Mouse (Mus musculus) hindbrain, embryonic 15.5 days (tissue): ENCODE measurements at regions not wholly inside any gene's neighbourhood (a gene's known extent, or its start where the extent isn't known, plus 50 kb on each side); places are given as distances from the start of the nearest gene placed in this dataset.

Source experiments
- ATAC-seq: fragments of 200-750 bp; cut with Nextera tagmentation; 2 replicates; pipeline ENCODE4 v1.8.0; 2017; ENCODE audit warnings: low read depth, moderate number of reproducible peaks, moderate TSS enrichment; ENCODE audit not compliant: low FRiP score
- H3K27ac ChIP-seq: fragments of 300-500 bp; sonication (generic); replicated peaks from 2 replicates; pipeline ENCODE4 v1.5.1; 2015; ENCODE audit warnings: mild to moderate bottlenecking, inconsistent platforms
- H3K27me3 ChIP-seq: fragments of 300-500 bp; sonication (generic); 2 replicates; pipeline ENCODE4 v1.6.1; 2015; ENCODE audit warnings: control low read depth, inconsistent platforms
- H3K36me3 ChIP-seq: fragments of 300-500 bp; sonication (generic); 2 replicates; pipeline ENCODE4 v1.6.1; 2015; ENCODE audit warnings: control low read depth, inconsistent platforms
- H3K4me1 ChIP-seq: fragments of 300-500 bp; sonication (generic); replicated peaks from 2 replicates; pipeline ENCODE4 v1.6.1; 2015; ENCODE audit warnings: control low read depth, inconsistent platforms
- H3K4me2 ChIP-seq: fragments of 300-500 bp; sonication (generic); 2 replicates; pipeline ENCODE4 v1.6.1; 2015; ENCODE audit warnings: moderate library complexity, mild to moderate bottlenecking, inconsistent platforms
- H3K4me3 ChIP-seq: fragments of 300-500 bp; sonication (generic); 2 replicates; pipeline ENCODE4 v1.5.1; 2015; ENCODE audit warnings: mild to moderate bottlenecking, inconsistent platforms
- H3K9ac ChIP-seq: fragments of 300-500 bp; sonication (generic); 2 replicates; pipeline ENCODE4 v1.6.1; 2015; ENCODE audit warnings: inconsistent platforms
- H3K9me3 ChIP-seq: fragments of 300-500 bp; sonication (generic); 2 replicates; pipeline ENCODE4 v1.6.1; 2016; ENCODE audit warnings: control low read depth, inconsistent platforms
- WGBS: fragments of 180-500 bp; shearing (Covaris S2); methylation state at CpG from one replicate; pipeline ENCODE4 v1.1.7; 2015; 5-methylcytosine and 5-hydroxymethylcytosine counted together

DNA sequence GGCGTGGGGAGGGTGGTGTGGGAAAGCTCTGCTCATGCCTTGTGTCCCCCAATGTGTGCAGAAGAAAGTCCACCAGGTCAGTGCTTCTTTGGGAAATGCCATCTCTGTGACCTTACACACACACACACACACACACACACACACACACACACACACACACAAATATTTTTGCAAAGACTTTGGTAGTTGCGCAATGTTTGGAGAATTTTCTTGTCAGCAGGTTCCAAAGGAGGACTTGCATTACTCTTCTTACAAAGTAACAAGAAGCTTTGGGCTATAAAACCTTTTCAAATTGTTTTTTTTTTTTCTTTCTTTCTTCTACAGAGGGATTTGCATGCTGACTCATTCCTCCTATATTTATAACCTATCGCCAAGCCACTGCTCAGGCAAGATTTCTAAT lies 59.1 kb upstream of the Npvf start:
- Histone ChIP-seq H3K27ac (no peak overlapping the region), H3K4me1 (0 out of 2 replicates have a peak, but pooled peaks cover 3% of the 10 kb centered on the region), H3K36me3 (no peaks in the 10 kb centered on the region)

DNA sequence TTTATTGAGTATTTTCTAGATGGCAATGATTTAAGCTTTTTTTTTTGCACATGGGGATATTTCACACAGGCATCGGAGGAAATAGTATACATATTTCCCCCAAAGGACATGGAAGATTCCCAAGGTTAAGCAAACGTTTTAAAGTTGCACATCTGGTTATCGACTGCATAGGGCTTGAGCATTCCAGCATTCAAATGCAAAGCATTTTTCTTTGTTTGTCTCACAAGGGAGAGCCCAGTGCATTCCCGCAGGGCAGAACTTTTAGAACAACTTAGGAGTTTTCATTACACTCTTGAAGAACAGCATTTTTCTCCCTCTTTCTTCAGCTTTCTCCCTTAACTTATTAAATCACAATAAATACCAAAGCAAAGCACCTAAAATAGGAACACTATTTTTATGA lies 64.4 kb upstream of the Npvf start:
- H3K4me1 ChIP-seq: 0 out of 2 replicates have a peak, but pooled peaks cover 6% of the 10 kb centered on the region
- H3K4me3 ChIP-seq: no peak overlapping the region
- no peaks in the 10 kb centered on the region for H3K27me3 ChIP-seq
- ATAC-seq: no peak
- H3K9ac ChIP-seq: no peak overlapping the region
- no peak overlapping the region for H3K27ac ChIP-seq
- no peak overlapping the region for H3K4me2 ChIP-seq
- no peaks in the 10 kb centered on the region for H3K9me3 ChIP-seq
- H3K36me3 ChIP-seq: no peaks in the 10 kb centered on the region
- WGBS: 11% methylated on average over 4 of the region's 4 CpGs

More for the DNA sequence above, 59.1 kb upstream of the Npvf start:
- no peak overlapping the region for H3K4me2 ChIP-seq
- H3K9ac ChIP-seq: no peak overlapping the region
- H3K9me3 ChIP-seq: no peaks in the 10 kb centered on the region
- no peak overlapping the region for H3K4me3 ChIP-seq
- H3K27me3 ChIP-seq: no peaks in the 10 kb centered on the region
- ATAC-seq: no peak
- WGBS: 67% methylated on average over 3 of the region's 3 CpGs

DNA sequence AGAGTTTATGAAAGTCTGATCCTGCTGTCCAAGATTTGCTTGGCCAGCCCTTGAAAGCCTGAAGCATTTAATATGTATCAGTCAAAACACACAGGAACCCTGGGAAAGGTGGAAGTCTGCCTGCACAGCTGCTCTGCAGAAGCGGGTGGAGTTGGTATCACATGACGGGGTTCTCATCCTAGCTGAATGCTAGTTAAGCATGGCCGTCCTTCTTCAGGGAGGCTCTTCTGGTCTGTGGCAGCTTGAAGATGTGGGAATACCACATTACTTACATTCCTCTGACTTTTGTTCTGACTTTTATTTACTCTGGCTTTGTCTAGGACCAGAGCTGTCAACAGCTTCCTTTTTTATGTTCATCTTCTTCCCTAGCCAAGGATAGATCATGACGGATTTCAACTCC lies 66.1 kb upstream of the Npvf start:
- no peak for ATAC-seq
- Histone ChIP-seq H3K36me3 (no peaks in the 10 kb centered on the region), H3K4me2 (no peak overlapping the region), H3K4me3 (no peak overlapping the region), H3K4me1 (0 out of 2 replicates have a peak, but pooled peaks cover 6% of the 10 kb centered on the region), H3K9ac (no peak overlapping the region), H3K9me3 (no peaks in the 10 kb centered on the region), H3K27ac (no peak overlapping the region), H3K27me3 (no peaks in the 10 kb centered on the region)
- WGBS: 70% methylated on average over 4 of the region's 4 CpGs

DNA sequence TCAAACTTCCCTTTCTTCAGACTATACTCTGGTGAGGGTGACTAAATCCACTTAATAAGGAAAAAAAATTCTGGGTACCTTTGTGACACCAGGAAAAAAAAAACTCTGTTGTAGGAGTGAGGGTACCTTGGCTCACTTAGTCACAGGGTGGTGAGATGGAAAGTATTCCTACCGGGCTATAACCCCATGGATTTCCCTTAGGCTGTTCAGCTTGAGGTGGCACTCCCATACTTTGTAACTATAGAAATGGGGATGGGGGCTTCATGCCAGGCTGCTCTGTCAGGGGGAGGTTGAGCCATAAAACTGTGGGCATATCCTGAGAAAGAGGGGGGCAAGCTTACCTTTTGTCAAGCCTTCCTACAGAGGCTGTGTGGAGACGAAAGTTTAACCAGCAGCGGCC lies 71.4 kb upstream of the Npvf start:
- Histone ChIP-seq H3K9ac (no peak overlapping the region), H3K27me3 (no peaks in the 10 kb centered on the region), H3K4me1 (peaks cover 11% of the 10 kb centered on the region; the same call in 1 of the 2 replicates), H3K27ac (no peak overlapping the region), H3K4me3 (no peak overlapping the region), H3K4me2 (no peak overlapping the region), H3K9me3 (no peaks in the 10 kb centered on the region), H3K36me3 (no peaks in the 10 kb centered on the region)
- 67% methylated on average over 3 of the region's 3 CpGs for WGBS
- ATAC-seq: no peak

DNA sequence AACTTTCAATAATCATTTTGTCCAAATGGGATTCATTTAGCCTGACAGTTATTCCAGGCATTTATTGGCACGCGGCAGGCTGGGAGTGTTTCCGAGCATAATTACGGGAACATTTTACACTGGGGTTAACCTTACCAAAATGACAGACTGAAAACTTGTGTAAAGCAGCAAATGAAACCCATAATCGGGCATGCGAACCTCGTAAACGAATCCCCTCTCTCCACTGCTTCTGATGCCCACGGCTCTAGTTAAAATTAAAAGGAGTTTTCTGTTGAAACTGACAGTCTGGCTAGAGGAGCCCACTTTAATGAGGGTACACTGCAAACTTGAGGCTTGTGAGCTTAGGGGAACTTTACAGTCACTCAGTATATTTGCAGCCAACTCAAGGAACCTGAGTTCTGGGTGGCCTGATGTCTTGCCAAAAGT lies 71.9 kb upstream of the Npvf start:
- H3K9me3 ChIP-seq: no peaks in the 10 kb centered on the region
- H3K27ac ChIP-seq: no peak overlapping the region
- no peak for ATAC-seq
- peaks cover 15% of the 10 kb centered on the region; the same call in 1 of the 2 replicates for H3K4me1 ChIP-seq
- H3K9ac ChIP-seq: no peak overlapping the region
- no peaks in the 10 kb centered on the region for H3K27me3 ChIP-seq
- H3K4me2 ChIP-seq: no peak overlapping the region
- WGBS: 66% methylated on average over 9 of the region's 9 CpGs
- H3K4me3 ChIP-seq: no peak overlapping the region
- H3K36me3 ChIP-seq: no peaks in the 10 kb centered on the region

DNA sequence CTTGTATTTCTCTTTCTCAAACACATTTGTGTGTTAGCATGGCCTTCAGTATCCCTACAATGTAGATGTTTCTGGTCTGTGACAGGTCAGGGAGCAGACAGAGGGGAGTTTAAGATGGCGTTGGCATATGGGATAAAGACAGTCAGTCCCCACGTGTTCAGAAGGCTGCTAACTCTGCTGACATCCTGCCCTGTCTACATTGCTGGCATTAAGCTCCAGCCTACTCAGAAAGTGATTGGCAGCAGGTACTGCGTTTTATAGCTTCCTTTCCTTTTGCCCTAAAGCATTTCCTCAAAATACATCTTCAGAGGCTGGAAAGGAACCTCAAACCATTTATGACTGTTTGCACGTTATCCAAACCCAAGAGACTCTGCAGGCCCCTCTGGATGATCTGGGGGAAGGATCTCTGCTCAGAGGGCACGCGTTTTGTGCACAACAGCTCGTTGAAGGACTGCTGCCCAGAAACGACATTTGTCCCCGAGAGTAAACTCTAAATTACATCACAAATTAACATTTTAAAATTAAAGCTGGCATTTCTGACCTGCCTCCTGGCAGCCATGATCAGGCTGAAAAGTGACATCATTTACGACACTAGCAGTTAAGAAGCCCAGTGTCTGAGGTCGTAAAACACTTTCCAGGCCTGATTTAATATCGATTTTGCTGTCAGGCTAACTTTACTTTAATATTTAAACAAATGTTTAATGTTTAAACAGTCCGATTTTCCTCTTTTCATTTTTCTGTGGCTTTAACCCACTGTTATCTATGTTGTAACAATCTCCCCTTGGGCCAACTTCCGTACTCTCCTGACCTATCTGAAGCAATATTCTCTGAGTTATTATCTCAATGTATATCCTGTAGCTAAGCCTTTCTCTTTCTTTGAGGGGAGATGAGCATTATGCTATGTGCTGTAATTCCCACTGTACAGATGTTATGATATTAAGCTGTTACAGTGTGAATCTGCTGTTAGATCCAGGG lies 76.8 kb upstream of the Npvf start:
- Histone ChIP-seq H3K36me3 (no peaks in the 10 kb centered on the region), H3K4me2 (no peak overlapping the region), H3K4me3 (no peak overlapping the region), H3K27ac (no peak overlapping the region), H3K4me1 (peaks cover 12% of the 10 kb centered on the region; the same call in 1 of the 2 replicates), H3K9ac (no peak overlapping the region), H3K9me3 (no peaks in the 10 kb centered on the region), H3K27me3 (no peaks in the 10 kb centered on the region)
- no peak for ATAC-seq
- WGBS: 63% methylated on average over 14 of the region's 14 CpGs

DNA sequence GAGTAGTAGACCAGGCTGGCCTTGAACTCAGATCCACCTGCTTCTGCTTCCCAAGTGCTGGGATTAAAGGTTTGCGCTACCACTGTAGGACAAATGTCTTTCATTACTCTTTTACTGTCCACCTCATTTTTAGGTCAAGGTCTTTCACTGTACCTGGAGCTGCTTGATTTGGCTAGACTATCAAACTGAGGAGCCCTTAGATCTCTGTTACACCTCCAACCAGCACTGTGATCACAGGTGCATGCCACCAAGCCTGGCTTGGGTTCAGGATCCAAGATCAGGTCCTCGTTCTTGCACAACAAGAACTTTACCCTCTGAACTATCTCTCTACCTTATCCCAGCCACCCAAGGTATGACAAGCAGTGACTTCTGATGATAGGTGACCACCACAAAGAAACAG lies 80.5 kb upstream of the Npvf start:
- Histone ChIP-seq H3K27me3 (no peaks in the 10 kb centered on the region), H3K4me2 (no peak overlapping the region)
- WGBS: 98% methylated on average over 2 of the region's 2 CpGs

DNA sequence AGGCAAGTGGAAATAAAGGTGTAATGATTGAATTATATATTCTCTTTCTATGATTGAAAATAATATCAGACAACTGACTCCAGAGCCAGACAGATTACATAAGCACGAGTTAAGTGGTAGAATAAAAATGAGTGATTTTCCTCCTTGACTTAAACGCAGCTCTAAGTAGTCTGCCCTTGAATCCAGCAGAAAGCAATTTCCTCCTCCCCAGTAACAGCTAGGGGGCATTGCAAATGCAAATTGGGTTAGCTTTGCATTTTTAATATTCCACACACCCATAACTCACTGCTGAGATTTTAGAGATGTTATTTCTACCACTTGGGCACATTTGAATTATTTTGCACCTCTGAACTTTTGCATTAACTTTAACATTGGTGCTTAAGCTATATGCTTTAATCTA lies 81.6 kb upstream of the Npvf start:
- Histone ChIP-seq H3K9me3 (no peaks in the 10 kb centered on the region), H3K4me1 (peaks cover 8% of the 10 kb centered on the region; the same call in 1 of the 2 replicates), H3K4me2 (no peak overlapping the region), H3K27ac (0 out of 2 replicates have a peak overlapping the region, but pooled peaks have one; percentile 17), H3K9ac (no peak overlapping the region), H3K4me3 (no peak overlapping the region), H3K36me3 (no peaks in the 10 kb centered on the region), H3K27me3 (no peaks in the 10 kb centered on the region)
- 48% methylated on average over 2 of the region's 2 CpGs for WGBS
- ATAC-seq: no peak

More for the DNA sequence above, 80.5 kb upstream of the Npvf start:
- no peaks in the 10 kb centered on the region for H3K36me3 ChIP-seq
- H3K4me1 ChIP-seq: peaks cover 9% of the 10 kb centered on the region; the same call in 1 of the 2 replicates
- ATAC-seq: no peak
- no peak overlapping the region for H3K27ac ChIP-seq
- H3K4me3 ChIP-seq: no peak overlapping the region
- H3K9ac ChIP-seq: no peak overlapping the region
- H3K9me3 ChIP-seq: no peaks in the 10 kb centered on the region

DNA sequence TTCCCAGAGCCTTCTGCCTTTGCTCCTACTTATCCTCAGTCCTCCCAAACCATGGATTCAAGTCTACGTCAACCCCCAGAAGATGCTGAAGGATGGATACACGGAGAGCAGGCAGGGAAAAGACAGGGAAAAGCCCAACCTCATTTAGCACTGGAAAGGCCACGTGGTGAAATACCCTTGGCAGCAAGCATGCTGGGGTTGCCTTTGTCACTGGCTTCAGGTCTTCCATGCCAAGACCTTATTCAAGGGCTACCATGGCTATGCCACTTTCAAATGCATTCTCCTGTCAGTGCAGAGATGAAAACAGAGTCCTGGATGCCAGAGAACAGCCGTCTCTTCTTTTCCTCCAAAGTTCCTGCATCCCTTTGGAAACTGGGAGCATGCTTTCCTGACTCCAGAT lies 87.8 kb upstream of the Npvf start:
- H3K9ac ChIP-seq: no peak overlapping the region
- no peak for ATAC-seq
- 60% methylated on average over 4 of the region's 4 CpGs for WGBS

DNA sequence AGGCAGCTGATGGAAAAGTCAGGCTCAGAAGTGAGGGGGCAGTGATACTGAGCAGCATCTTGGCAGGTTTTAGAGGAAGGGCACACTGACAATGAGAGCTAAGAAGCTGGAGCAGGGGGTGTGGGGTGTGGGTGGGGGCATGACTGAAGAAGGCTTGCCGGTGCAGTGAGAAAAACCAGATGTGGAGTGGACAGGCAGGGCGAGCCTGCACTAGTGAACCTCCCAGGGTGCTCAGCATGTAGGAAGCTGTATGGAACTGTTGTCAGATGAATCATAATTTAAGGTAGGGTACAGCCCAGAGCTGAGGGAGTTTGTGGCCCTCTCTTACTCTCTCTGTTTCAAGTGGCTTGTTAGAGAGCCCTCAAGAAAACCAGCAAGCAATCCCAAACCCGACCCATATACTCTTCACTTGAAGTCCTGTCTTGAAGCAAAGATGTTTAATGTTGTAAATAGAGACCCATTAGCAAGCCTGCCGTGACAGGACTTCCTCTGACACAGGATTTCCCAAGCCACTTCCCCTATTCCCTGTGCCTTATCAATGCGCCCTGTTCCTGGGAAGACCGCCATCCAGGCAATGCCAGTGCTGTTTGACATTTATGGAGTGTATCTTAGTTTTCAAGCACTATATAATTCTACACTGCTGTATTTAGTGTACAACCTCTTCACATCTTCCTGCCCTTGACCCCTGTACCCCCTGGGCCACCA lies 90.4 kb upstream of the Npvf start:
- Histone ChIP-seq H3K27me3 (no peaks in the 10 kb centered on the region), H3K9me3 (no peaks in the 10 kb centered on the region), H3K36me3 (no peaks in the 10 kb centered on the region), H3K27ac (no peak overlapping the region), H3K4me1 (no peaks in the 10 kb centered on the region; the same call in 1 of the 2 replicates), H3K9ac (no peak overlapping the region), H3K4me2 (no peak overlapping the region), H3K4me3 (no peak overlapping the region)
- ATAC-seq: no peak
- 74% methylated on average over 6 of the region's 6 CpGs for WGBS

More for the DNA sequence above, 87.8 kb upstream of the Npvf start:
- Histone ChIP-seq H3K36me3 (no peaks in the 10 kb centered on the region), H3K27ac (no peak overlapping the region), H3K4me1 (no peaks in the 10 kb centered on the region), H3K27me3 (no peaks in the 10 kb centered on the region), H3K4me2 (no peak overlapping the region), H3K9me3 (no peaks in the 10 kb centered on the region), H3K4me3 (no peak overlapping the region)

DNA sequence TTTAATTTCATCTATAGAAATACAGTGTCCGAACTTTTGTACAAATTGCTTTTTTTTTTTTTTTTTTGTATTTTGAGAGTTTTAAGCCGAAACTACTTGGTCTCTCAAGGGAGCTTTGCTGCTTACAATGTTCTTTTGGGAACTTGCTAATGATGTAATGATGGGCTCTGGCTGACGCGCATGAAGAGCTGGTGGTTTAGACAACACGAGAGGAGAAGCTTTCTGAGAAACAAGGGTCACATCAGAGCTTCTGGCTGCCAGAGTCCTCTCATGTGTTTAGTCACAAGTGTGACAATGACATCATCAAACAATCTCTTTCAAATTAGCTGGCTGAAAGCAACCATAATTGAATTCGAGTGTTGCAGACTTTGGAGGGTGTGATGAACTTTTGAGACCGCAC lies 98.9 kb upstream of the Npvf start:
- Histone ChIP-seq H3K4me2 (no peak overlapping the region), H3K9ac (no peak overlapping the region), H3K4me3 (no peak overlapping the region), H3K27me3 (no peaks in the 10 kb centered on the region), H3K9me3 (no peaks in the 10 kb centered on the region), H3K4me1 (no peaks in the 10 kb centered on the region; the same call in 1 of the 2 replicates), H3K36me3 (no peaks in the 10 kb centered on the region), H3K27ac (no peak overlapping the region)
- 85% methylated on average over 7 of the region's 7 CpGs for WGBS
- no peak for ATAC-seq

DNA sequence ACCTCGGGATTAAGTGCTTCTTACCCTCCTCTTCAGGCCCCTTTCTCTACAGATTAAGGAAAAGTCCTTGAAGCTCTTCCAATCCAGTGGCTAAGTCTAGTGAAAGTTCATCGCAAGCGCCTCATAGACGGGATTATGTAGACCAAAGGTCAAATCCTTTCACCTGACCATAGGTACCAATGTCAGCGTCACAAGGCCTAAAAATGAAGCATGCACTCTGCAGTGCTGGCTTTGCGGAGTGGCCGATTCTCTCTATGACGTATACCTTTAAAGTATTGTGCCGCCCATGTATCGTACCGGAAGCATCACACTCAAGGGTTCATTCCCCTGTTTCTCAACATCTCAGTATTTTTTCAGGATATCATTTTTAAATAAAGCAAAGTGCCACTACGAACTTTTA lies 100.5 kb upstream of the Npvf start:
- WGBS: 96% methylated on average over 12 of the region's 12 CpGs
- Histone ChIP-seq H3K9me3 (no peaks in the 10 kb centered on the region), H3K4me3 (no peak overlapping the region), H3K4me2 (no peak overlapping the region), H3K27me3 (no peaks in the 10 kb centered on the region), H3K4me1 (no peaks in the 10 kb centered on the region), H3K27ac (no peak overlapping the region), H3K9ac (no peak overlapping the region), H3K36me3 (no peaks in the 10 kb centered on the region)
- no peak for ATAC-seq
